Mouse (Mus musculus) embryonic facial prominence, embryonic 10.5 days (tissue): ENCODE measurements around the gene Clasp2. TPM values are rescaled to one million over a fixed set of nuclear protein-coding genes. Genes with fewer than 3 reads are reported as not detected.
"Not testable (repeated sequence)": the region's sequence is repeated elsewhere in the genome, so short reads cannot be mapped to it uniquely, and the experiment has no call there.

Source experiments
- DNase-seq: peaks from one replicate; pipeline ENCODE4 v3.0.0-alpha.2; 2017; ENCODE audit warnings: low spot score
- H3K27ac ChIP-seq: fragments of 300-500 bp; sonication (generic); replicated peaks from 2 replicates; pipeline ENCODE4 v1.5.1; 2016; ENCODE audit warnings: mild to moderate bottlenecking
- H3K27me3 ChIP-seq: fragments of 300-500 bp; sonication (generic); replicated peaks from 2 replicates; pipeline ENCODE4 v1.6.1; 2016; ENCODE audit warnings: low read depth, mild to moderate bottlenecking; ENCODE audit not compliant: poor library complexity, severe bottlenecking
- H3K36me3 ChIP-seq: fragments of 300-500 bp; sonication (generic); replicated peaks from 2 replicates; pipeline ENCODE4 v1.6.1; 2016; ENCODE audit warnings: mild to moderate bottlenecking, moderate library complexity
- H3K4me1 ChIP-seq: fragments of 300-500 bp; sonication (generic); 2 replicates; pipeline ENCODE4 v1.6.1; 2016
- H3K4me3 ChIP-seq: fragments of 300-500 bp; sonication (generic); 2 replicates; pipeline ENCODE4 v1.5.1; 2016; ENCODE audit warnings: mild to moderate bottlenecking, moderate library complexity
- H3K9me3 ChIP-seq: fragments of 300-500 bp; sonication (generic); 2 replicates; pipeline ENCODE4 v1.6.1; 2016; ENCODE audit warnings: mild to moderate bottlenecking
- whole genome bisulfite sequencing: fragments of 180-500 bp; shearing (Covaris S2); methylation state at CpG from one replicate; pipeline ENCODE4 v1.1.7; 2016; 5-methylcytosine and 5-hydroxymethylcytosine counted together
- polyA plus RNA-seq: library from polyadenylated mRNA; unstranded; fragments of >200 nt; fragmentation: Nextera tagmentation; extraction: Ambion mirVana; gene quantifications from 2 replicates; pipeline ENCODE4 v1.2.1, GENCODE M21; 2016

Gene Clasp2
- polyA plus RNA-seq, 1 experiment from 2014 or later, result 34.3 TPM

DNA sequence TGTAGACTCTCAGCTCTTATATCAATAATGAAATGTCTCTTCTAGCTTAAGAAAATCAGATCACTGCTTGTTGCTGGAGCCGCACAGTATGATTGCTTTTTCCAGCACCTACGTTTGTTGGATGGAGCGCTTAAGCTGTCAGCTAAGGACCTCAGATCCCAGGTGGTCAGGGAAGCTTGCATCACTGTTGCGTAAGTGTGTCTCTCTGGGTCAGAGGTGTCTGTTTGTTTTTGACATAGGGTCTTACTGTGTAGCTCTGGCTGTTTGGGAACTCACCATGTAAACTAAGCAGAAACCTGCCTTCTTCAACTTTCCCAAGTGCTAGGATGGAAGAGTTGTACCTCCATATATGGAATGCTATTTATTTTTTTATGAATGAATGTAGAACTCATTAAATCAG, 102.8 kb downstream of the Clasp2 start:
- 92% methylated on average over 4 of the region's 4 CpGs for WGBS
- no peaks in the 10 kb centered on the region for H3K9me3 ChIP-seq
- peaks cover 34% of the 10 kb centered on the region for H3K36me3 ChIP-seq
- H3K27me3 ChIP-seq, result no peaks in the 10 kb centered on the region
- H3K27ac ChIP-seq, result no peak overlapping the region
- no peaks in the 10 kb centered on the region for H3K4me1 ChIP-seq
- no peak for DNase-seq
- no peak overlapping the region for H3K4me3 ChIP-seq

DNA sequence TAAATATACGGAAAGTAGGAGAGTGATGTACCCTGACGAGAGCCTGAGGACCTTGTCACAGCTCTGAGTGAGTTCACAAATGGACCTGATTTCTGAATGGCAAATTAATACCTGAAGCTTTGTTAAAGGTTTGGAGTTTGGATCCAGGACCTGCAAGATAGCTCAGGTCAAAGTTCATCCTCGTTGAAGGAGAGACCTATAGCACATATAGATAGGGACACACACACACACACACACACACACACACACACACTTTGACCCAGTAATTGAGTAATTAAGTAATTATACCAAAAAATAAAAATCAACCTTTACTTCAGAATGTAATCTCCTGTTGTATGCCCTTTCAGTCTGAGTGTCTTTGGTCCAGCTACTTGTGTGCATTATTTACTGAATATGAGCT, 114.2 kb downstream of the Clasp2 start:
- peaks cover 50% of the 10 kb centered on the region for H3K36me3 ChIP-seq
- 88% methylated on average over 3 of the region's 3 CpGs for WGBS

DNA sequence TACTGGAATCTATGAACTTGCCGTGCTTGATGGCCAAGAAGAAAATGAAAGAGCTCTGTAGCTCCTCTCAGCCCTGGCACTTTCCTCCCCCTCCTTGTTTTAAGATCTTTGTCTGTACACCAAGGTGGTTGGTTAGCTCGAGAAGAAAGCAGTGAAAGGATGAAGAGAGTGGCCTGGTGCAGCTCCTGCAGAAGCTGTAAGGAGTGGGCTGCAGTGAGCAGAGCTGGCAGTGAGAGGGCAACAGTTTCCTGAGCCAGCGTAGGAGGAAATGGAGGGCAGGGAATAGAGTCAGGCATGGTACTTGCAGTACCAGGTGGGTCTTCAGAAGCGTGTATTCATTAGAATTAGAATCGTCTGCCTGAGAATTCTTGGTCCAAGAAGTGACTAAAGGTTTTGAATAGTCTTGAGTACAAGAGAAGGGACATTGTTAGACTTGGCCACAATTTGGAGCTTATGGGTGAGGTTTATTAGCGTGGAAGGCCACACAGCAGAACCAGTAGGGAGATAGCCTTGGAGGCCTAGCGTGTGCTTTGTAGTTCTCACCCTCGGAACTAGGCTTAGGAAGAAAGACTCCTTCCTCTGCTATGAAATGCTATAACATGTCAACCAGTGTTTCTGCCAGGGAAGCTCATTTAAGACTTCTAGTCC, 116.1 kb downstream of the Clasp2 start:
- H3K27ac ChIP-seq, result no peak overlapping the region
- no peaks in the 10 kb centered on the region for H3K9me3 ChIP-seq
- H3K27me3 ChIP-seq, result no peaks in the 10 kb centered on the region
- H3K36me3 ChIP-seq, result peaks cover 42% of the 10 kb centered on the region
- no peak for DNase-seq
- H3K4me3 ChIP-seq, result no peak overlapping the region
- WGBS, result 89% methylated on average over 8 of the region's 8 CpGs
- H3K4me1 ChIP-seq, result no peaks in the 10 kb centered on the region

More for the DNA sequence above, 114.2 kb downstream of the Clasp2 start:
- DNase-seq, result no peak
- Histone ChIP-seq H3K4me1 (no peaks in the 10 kb centered on the region), H3K4me3 (no peak overlapping the region), H3K27me3 (no peaks in the 10 kb centered on the region), H3K27ac (no peak overlapping the region), H3K9me3 (no peaks in the 10 kb centered on the region)

DNA sequence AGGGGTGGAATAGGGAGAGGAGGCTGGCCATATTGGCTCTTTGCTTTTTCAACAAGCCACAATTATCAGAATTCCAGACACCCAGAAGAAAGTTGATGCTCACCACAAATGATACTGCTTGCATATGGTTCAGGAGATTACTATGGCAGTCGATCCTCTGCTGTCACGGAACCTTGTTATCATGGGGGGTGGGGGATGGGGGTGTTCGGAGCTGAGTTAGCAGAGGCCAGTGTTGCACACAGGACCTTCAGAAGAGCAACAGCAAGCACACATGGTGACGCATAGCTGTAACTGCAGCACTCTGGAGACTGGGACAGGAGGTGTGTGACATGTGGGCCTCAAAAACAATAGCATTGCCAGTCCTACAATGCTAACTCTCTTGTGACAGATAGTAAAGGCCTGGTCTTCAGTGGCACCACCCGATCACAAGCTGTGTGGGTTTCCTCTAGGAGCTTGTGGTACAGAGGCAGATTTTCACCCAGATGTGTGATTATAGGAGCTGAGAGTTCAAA, 116.7 kb downstream of the Clasp2 start:
- Histone ChIP-seq H3K4me3 (no peak overlapping the region), H3K27ac (no peak overlapping the region), H3K4me1 (no peaks in the 10 kb centered on the region), H3K9me3 (no peaks in the 10 kb centered on the region), H3K27me3 (no peaks in the 10 kb centered on the region), H3K36me3 (peaks cover 39% of the 10 kb centered on the region)
- WGBS, result 91% methylated on average over 5 of the region's 5 CpGs
- DNase-seq, result no peak

DNA sequence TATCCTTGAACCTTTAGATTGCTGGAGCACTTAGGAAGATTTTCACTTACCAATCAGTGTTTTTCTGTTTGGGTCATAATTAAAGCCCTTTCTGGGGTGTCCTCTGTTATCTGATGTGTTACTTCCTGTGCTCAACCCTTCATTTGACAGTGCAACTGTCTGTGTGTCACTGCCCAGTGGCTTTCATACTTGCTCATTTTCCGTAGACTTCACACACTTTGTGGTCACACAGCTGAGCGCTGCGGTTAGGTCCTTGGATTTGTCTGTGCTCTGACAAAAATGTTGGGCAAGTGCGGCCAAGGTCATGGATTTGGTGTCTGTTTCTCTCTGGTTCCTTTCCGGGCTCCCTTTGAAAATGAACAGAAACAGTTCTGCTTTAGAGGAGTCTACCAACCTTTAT, 118.1 kb downstream of the Clasp2 start:
- no peak for DNase-seq
- 91% methylated on average over 5 of the region's 5 CpGs for WGBS
- Histone ChIP-seq H3K4me3 (no peak overlapping the region), H3K36me3 (peaks cover 30% of the 10 kb centered on the region), H3K27ac (no peak overlapping the region), H3K9me3 (no peaks in the 10 kb centered on the region), H3K4me1 (no peaks in the 10 kb centered on the region), H3K27me3 (no peaks in the 10 kb centered on the region)

DNA sequence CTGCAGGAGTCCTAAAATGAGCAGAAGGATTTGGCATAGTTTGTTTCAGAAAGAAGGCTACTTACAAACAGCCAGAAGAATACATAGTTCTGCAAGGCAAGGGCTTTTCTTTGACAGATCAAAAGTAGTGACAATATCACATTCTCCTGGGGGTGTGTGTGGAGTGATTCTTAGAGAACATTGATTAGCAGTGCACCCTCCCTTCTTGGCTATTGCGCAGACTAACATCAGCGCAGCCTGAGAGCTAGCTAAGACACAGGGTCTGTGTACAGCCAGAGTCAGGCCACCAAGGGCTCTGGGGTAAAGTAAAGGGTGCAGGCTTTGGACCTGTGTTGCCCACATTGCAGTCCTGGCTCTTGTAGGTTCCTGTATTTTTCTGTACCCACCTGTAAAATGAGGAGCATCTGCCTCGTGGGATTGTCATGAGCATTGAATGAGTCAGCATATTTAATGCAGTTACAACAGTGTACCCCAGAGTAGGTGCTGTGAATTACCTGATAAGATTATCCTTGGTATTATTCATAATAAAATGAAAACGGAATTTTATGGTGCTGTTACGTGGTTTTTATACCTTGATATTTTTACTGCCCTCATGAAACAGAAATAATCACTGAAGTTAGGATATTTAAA, 122.2 kb downstream of the Clasp2 start:
- peaks cover 24% of the 10 kb centered on the region for H3K36me3 ChIP-seq
- no peak overlapping the region for H3K27ac ChIP-seq
- no peaks in the 10 kb centered on the region for H3K27me3 ChIP-seq
- no peak overlapping the region for H3K4me3 ChIP-seq
- DNase-seq, result no peak
- no peaks in the 10 kb centered on the region for H3K4me1 ChIP-seq
- no peaks in the 10 kb centered on the region for H3K9me3 ChIP-seq
- WGBS, result 94% methylated on average over 5 of the region's 5 CpGs

DNA sequence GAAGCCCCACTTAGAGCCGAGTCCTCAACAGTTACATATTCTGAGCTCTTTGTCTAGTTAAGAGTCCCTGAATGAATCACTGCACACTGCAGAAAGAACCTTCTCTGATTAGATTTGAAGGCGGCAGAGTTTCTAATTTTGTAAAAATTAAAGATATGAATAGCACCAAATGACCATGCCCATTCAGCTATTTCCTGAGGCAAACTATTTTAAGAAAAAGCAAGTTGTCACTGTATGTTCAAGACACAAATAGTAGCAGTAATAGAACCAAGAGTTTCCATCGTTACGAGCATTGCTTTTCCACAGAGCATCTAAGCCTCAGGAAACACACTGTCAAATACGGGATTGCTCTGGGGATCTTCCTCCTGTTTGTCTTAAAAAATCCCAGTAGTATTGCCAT, 126.7 kb downstream of the Clasp2 start:
- DNase-seq, result no peak
- 91% methylated on average over 5 of the region's 5 CpGs for WGBS
- no peak overlapping the region for H3K4me3 ChIP-seq

DNA sequence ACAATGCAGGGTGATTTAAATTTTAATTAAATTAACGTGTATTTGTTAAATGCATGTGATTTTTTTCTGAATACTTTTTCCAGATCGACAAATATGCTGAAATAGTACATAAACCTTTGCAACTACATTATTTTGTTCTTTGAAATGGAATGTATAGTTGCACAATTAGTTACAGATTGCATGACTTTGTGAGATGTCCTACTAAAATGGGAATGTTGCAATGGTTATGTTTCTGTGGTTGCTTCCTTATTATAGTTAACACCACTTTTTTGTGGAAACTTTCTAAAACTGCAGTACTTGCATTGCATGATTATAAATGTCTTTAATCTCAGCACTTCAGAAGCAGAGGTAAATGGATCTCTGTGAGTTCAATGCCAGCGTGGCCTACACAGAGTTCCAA, 153.6 kb downstream of the Clasp2 start:
- WGBS, result 93% methylated on average over 3 of the region's 3 CpGs
- DNase-seq, result no peak
- H3K27ac ChIP-seq, result no peak overlapping the region
- H3K36me3 ChIP-seq, result peaks cover 66% of the 10 kb centered on the region
- H3K4me1 ChIP-seq, result no peaks in the 10 kb centered on the region
- H3K4me3 ChIP-seq, result no peak overlapping the region
- H3K9me3 ChIP-seq, result no peaks in the 10 kb centered on the region
- no peaks in the 10 kb centered on the region for H3K27me3 ChIP-seq

More for the DNA sequence above, 126.7 kb downstream of the Clasp2 start:
- no peaks in the 10 kb centered on the region for H3K27me3 ChIP-seq
- H3K4me1 ChIP-seq, result no peaks in the 10 kb centered on the region
- no peaks in the 10 kb centered on the region for H3K9me3 ChIP-seq
- H3K27ac ChIP-seq, result no peak overlapping the region
- peaks cover 52% of the 10 kb centered on the region for H3K36me3 ChIP-seq

DNA sequence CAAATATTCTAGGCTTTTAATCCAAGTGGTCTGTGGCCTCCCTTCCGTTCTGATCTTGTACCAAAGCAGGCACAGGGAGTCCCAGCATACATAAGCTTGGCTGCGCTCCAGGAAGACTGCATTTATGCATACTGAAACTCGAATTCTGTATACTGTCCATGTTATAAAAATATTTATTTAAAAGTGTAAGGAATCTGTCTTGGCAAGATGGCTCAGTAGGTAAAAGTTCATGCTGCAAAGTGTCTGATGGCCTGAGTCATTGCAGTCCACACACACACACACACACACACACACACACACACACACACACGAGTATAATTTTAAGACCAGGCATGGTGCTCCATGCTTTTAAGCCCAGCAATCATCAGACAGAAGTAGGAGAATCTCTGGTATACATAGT, 161.9 kb downstream of the Clasp2 start:
- Histone ChIP-seq H3K36me3 (peaks cover 76% of the 10 kb centered on the region), H3K9me3 (no peaks in the 10 kb centered on the region), H3K4me1 (no peaks in the 10 kb centered on the region), H3K27me3 (no peaks in the 10 kb centered on the region), H3K27ac (no peak overlapping the region), H3K4me3 (no peak overlapping the region)
- WGBS, result 90% methylated on average over 4 of the region's 4 CpGs
- no peak for DNase-seq

DNA sequence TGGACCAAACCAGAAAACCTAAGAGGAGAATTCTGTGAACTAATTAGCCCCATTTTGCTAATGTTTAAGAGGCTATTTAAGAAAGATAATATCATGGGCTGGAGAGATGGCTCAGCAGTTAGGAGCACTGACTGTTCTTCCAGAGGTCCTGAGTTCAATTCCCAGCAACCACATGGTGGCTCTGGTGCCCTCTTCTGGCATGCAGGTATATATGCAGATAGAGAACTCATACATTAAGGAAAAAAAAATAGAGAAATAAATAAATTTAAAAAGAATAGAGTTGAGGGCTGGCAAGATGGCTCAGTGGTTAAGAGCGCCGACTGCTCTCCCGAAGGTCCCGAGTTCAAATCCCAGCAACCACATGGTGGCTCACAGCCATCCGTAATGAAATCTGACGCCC, 163.0 kb downstream of the Clasp2 start:
- H3K4me1 ChIP-seq, result not testable (repeated sequence)
- 96% methylated on average over 6 of the region's 6 CpGs for WGBS

DNA sequence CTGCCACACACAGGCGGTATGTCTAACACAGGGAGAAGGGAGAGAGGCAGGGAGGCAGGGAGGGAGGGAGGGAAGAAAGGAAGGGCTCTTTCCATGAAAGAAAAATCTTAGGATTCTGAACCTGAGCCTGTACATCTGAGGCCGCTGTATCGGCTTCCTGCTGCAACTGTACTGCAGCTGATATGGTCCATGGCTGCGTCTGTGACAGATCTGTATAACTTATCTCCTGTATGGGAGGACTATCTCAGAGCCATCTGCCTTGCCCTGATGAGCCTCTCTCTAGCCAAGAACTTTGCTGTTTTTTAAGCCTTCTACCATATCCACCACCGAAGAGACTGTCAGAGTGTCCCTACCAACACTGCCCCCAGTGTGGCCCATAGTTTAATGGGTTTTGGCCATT, 174.5 kb downstream of the Clasp2 start:
- no peak for DNase-seq
- 94% methylated on average over 5 of the region's 5 CpGs for WGBS
- Histone ChIP-seq H3K4me1 (no peaks in the 10 kb centered on the region), H3K4me3 (no peak overlapping the region), H3K27ac (no peak overlapping the region), H3K9me3 (no peaks in the 10 kb centered on the region), H3K27me3 (no peaks in the 10 kb centered on the region), H3K36me3 (peaks cover 69% of the 10 kb centered on the region)

More for the DNA sequence above, 163.0 kb downstream of the Clasp2 start:
- not testable (repeated sequence) for H3K27ac ChIP-seq, H3K4me3 ChIP-seq, H3K9me3 ChIP-seq, DNase-seq, H3K27me3 ChIP-seq
- peaks cover 82% of the 10 kb centered on the region for H3K36me3 ChIP-seq

DNA sequence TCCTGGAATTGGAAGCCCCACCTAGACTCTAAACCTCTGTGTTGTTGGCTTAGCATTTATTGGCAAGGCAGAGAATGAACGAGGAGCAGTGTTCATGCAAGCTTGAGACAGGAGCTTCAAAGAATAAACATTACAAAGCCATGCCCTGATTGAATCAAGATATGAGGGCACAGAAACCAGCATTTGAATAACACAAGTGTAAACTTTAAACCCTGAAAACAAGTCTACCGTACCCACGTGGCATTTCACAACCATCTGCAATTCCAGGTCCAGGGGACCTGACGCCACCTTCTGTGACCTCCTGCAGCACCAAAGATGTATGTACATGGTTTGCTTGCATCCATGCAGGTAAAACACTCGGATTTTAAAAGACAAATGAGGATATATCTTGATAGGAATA, 181.4 kb downstream of the Clasp2 start:
- Histone ChIP-seq H3K27ac (no peak overlapping the region), H3K4me3 (no peak overlapping the region), H3K27me3 (no peaks in the 10 kb centered on the region), H3K4me1 (no peaks in the 10 kb centered on the region), H3K36me3 (peaks cover 46% of the 10 kb centered on the region), H3K9me3 (no peaks in the 10 kb centered on the region)
- no peak for DNase-seq
- WGBS, result 92% methylated on average over 5 of the region's 5 CpGs

DNA sequence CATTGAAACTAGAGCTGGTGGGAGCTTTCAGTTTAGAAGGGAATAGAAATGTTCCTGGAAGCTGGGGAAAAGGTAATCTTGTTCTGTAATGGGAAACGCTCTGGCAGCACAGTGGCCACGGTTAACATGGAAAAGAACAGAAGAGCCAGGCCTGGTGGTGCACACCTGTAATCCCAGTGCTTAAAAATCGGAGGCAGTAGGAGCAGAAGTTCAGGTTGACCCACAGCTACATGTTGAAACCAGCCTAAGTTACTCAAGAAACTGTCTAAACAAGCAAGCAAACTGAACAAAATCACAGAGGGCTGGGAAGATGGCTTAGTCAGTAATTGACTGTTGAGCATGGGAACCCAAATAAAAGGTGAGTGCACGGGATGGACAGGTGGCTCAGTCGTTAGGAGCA, 183.6 kb downstream of the Clasp2 start:
- Histone ChIP-seq H3K4me3 (no peak overlapping the region), H3K9me3 (no peaks in the 10 kb centered on the region), H3K36me3 (peaks cover 37% of the 10 kb centered on the region), H3K27me3 (no peaks in the 10 kb centered on the region), H3K27ac (no peak overlapping the region), H3K4me1 (no peaks in the 10 kb centered on the region)
- 89% methylated on average over 5 of the region's 5 CpGs for WGBS
- no peak for DNase-seq
